Mouse (Mus musculus): ENCODE measurements around the gene Slamf9. TPM values are rescaled to one million over a fixed set of nuclear protein-coding genes. Genes with fewer than 3 reads are reported as not detected.

Gene Slamf9
- polyA plus RNA-seq, 1 experiment = 6.9 TPM

DNA sequence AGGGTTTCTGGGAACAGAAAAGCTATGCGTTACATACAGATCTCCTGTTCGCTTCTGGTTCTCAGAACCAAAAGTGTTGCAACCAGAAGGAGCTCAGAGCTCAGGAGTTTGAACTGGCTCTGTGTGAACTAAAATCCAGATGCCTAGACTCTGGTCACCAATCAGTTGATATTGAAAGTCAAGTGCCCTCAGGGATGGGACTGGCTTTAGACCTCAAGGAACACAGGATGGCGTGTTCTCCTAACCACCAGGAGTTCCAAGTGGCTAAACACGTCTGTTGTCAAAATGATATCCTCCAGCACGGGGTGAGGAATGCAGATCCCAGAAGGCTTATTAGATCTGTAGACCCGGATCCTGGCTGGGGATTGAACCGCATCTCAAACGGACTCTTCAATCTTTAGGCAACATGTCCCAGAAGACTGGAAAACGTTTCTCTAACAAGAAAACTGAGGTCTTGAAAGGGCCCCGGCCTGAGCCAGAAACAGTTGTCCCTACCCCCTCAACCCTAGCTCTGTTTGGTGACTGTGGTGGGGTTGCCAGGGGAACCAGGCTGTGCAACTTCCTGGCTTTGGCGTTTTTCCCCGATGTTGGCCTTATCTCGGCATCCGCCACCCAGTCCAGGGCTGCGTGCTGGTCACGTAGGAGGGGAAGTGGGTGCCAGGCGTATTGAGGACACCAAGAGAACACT lies 38.5 kb downstream of the Slamf9 start:
- DNase-seq (ENCODE audit: low spot score) = no peak

DNA sequence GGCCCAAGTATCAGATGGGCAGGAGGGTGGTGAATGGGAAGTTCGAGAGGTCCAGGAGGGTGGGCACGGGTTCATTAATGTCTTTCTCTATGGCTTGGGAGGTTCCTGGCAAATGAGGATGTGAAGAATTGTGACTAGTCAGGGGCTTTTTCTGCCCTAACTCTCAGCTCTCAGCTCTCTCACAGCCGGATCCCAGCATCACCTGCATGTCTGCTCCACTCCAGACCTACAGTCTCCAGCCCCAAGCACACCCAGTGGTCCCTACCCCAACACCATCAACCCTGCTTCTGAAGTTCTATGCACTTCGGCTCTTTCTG lies 39.0 kb downstream of the Slamf9 start:
- DNase-seq (ENCODE audit: low spot score) = no peak

DNA sequence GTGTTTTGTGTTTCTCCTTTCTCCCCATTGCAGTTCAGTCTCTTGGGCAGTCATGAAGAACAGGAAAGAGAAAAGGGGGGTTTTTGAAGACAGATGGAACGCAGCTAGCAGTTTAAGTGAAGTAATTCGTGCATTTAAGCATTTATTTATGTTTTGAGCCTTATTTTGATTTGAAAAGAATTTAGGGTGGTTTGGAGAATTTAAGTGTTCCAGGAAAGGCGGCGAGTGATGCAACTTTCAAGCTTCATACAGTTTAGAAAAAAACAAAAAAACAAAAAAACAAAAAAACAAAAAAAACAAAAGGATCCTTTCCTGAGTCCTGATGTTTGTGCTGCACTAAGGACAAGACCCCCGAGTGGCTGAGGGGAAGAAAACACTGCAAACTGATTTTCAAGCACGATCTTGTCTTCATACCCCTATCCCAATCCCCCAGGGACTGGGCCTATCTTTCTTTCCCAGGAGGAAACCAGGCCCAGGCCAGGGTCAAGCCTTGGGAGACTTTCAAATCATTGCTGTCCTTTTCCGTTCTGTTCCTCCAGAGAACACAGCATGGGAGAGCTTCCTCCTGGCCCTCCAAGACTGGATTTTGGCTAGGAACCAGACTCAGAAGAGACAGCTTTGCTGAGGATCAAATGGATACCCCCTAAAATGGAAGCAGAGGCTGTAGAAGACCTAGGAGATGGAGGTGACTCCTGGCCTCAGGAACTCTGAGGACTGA lies 39.6 kb downstream of the Slamf9 start:
- DNase-seq (ENCODE audit: low spot score) = no peak

GRCm38 (mm10) chr1:172515396-172515795 lies 40.2 kb downstream of the Slamf9 start:
- no peak for DNase-seq (ENCODE audit: low spot score)

DNA sequence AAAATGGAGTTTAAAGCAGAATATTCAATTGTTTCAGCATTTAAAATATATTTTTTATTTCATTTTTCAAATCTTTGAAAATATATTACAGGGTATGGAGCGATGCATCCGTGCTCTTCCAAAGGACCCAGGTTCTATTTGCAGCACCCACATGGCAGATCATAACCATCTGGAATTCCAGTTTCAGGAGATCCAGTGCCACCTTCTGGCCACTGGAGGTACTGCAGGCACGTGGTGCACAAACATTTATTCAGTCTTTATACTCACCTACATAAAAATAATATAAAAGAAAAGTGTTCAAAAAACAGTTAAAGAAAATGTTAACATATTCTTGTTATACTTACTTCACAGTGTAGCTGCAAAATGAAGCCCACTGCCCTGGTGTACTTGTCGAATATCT lies 42.9 kb downstream of the Slamf9 start:
- DNase-seq (ENCODE audit: low spot score) = no peak

- no peak for DNase-seq (ENCODE audit: low spot score)
Observed at GRCm38 (mm10) chr1:172519644-172520043, 44.5 kb downstream of the Slamf9 start.

- no peak for DNase-seq (ENCODE audit: low spot score)
Observed at GRCm38 (mm10) chr1:172520576-172521440, 45.6 kb downstream of the Slamf9 start, which contains the start of gene Cfap45. Gene Cfap45 (plus strand): TSS chr1:172520801.

GRCm38 (mm10) chr1:172522524-172522923 lies 47.4 kb downstream of the Slamf9 start:
- DNase-seq (ENCODE audit: low spot score) = no peak

DNA sequence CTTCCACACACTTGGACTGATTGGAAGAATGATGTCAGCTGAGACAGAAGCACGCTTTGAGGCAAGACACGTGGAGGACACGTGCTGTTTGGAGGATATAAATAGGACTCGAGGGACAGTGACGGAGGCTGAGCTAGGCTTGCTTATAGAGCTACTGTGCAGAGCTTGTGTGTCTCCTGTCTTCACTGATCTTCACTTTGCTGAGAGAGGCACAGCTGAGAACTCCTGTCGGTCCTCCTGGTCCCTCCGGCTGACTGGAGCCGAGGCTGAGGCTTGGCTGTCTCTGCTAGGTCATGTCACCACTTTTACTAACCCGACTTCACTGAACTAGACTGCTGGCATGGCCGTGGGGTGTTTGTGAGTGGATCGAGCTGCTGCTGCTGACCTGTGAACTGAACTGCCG lies 48.5 kb downstream of the Slamf9 start:
- DNase-seq (ENCODE audit: low spot score) = no peak

- no peak for DNase-seq (ENCODE audit: low spot score)
Observed at GRCm38 (mm10) chr1:172525027-172525764, 50.0 kb downstream of the Slamf9 start.

DNA sequence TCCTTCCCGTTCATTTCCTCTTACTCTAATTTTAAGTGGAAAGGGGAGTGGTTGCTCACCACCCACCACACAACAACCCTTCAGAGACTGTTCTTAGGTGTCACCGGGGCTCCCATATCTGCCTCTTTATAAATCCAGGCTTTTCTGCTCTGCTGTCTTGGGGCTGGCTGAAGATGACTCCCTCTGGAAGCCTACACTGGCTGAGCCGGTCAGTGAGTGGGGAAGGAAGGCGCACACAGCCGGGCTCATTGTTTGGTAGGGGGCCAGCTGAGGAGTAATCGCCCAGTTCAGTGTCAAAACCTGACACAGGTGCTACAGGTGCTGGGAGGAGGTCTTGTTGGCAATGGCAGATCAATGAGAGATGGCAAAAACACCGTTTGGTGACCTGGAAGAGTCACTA lies 50.8 kb downstream of the Slamf9 start:
- no peak for DNase-seq (ENCODE audit: low spot score)

- no peak for DNase-seq (ENCODE audit: low spot score)
Observed at GRCm38 (mm10) chr1:172526380-172527081, 51.4 kb downstream of the Slamf9 start.

DNA sequence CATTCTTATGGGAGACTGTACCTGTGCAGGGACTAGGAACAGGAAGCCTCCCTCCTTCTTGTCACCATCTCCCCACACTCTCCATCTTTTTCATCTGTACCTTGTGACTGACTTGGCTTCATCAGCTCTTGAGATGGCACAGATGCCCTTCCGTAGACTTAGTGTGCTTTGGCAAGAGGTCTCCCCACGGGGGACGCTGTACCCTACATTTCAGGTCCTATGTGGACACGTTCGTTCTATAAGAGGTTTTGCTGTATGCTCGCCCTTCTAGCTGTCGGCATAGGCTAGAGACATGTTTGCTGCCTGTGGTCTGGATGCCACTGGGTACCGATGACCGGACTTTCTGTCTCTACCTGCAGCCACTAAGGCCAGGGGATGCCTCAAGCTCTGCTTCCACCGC lies 52.3 kb downstream of the Slamf9 start:
- DNase-seq (ENCODE audit: low spot score) = no peak

Other genes starting within 250 kb of the Slamf9 start
- gene Atp1a4, start 216.9 kb upstream of the Slamf9 start, polyA plus RNA-seq (2012; rRNA removed) = not detected in 2 replicates
- 54.7 and 60.0 TPM in 2 replicates for gene Igsf8, start 213.7 kb upstream of the Slamf9 start, polyA plus RNA-seq (2012; rRNA removed)
- 44.1 and 57.0 TPM in 2 replicates for gene Atp1a2, start 177.3 kb upstream of the Slamf9 start, polyA plus RNA-seq (2012; rRNA removed)
- gene Kcnj9, start 146.0 kb upstream of the Slamf9 start, polyA plus RNA-seq (2012; rRNA removed) = 0.04 and 0.23 TPM in 2 replicates
- gene Kcnj10, start 134.1 kb upstream of the Slamf9 start, polyA plus RNA-seq (2012; rRNA removed) = 0.39 and 0.52 TPM in 2 replicates
- 10.3 and 11.5 TPM in 2 replicates for gene Pigm, start 98.8 kb upstream of the Slamf9 start, polyA plus RNA-seq (2012; rRNA removed)
- gene Igsf9, start 6.4 kb downstream of the Slamf9 start, polyA plus RNA-seq (2012; rRNA removed) = 12.5 and 14.1 TPM in 2 replicates
- 139 and 175 TPM in 2 replicates for gene Tagln2, start 24.7 kb downstream of the Slamf9 start, polyA plus RNA-seq (2012; rRNA removed)
- gene Cfap45, start 45.4 kb downstream of the Slamf9 start, polyA plus RNA-seq (2012; rRNA removed) = 0.66 and 1.2 TPM in 2 replicates
- 0.40 and 0.50 TPM in 2 replicates for gene Vsig8, start 80.6 kb downstream of the Slamf9 start, polyA plus RNA-seq (2012; rRNA removed)
- 3.7 and 6.3 TPM in 2 replicates for gene Slamf8, start 115.2 kb downstream of the Slamf9 start, polyA plus RNA-seq (2012; rRNA removed)
- gene Fcrl6, start 127.2 kb downstream of the Slamf9 start, polyA plus RNA-seq (2012; rRNA removed) = not detected in 2 replicates
- gene Dusp23, start 157.6 kb downstream of the Slamf9 start, polyA plus RNA-seq (2012; rRNA removed) = 18.2 and 20.3 TPM in 2 replicates
- gene Crp, start 222.7 kb downstream of the Slamf9 start, polyA plus RNA-seq (2012; rRNA removed) = not detected in 2 replicates